Mouse (Mus musculus) lung, postnatal 0 days (tissue): Measurements from ENCODE around the gene Ppp1r13l.

Source experiments
- CTCF ChIP-seq: IDR thresholded peaks from 2 replicates; pipeline ENCODE4 v1.5.1; 2016; ENCODE audit warnings: antibody characterized with exemption, mild to moderate bottlenecking
- EP300 ChIP-seq: IDR thresholded peaks from 2 replicates; pipeline ENCODE4 v1.6.1; 2016; ENCODE audit warnings: antibody characterized with exemption, mild to moderate bottlenecking, control low read depth

- TF ChIP-seq CTCF (no peak), EP300 (no peak)
Observed at GRCm38 (mm10) chr7:19356311-19356710, 3.2 kb upstream of the Ppp1r13l start.
